Comparison of ENCODE assay signal across 24 mouse cellular contexts in genomic region chr5:46707845-46708244, GRCm38 (mm10).
DNase-seq lines count a peak whose midpoint lies in the region; ATAC-seq and TF ChIP-seq lines count a peak whose summit lies in the region.
"Had no signal": no experiment of that assay in that cellular context is flagged by ENCODE, and none has a peak within 500 bp of the region (broad histone marks: within the 10 kb centered on the region; RNA-seq: fewer than 3 reads in every experiment).

No protein-coding gene starts in this region.

- TF ChIP-seq CTCF in liver, adult 2 months (IDR thresholded peaks at IDR 0.05; ENCODE audit: low read depth, low read length): no peak
- TF ChIP-seq CTCF in brain, embryonic 14.5 days (IDR thresholded peaks at IDR 0.05; ENCODE audit: borderline replicate concordance, extremely low read depth, insufficient read depth, insufficient read length): no peak

- ATAC-seq in embryonic facial prominence, embryonic 15.5 days (ENCODE audit: insufficient number of reproducible peaks, low FRiP score, low TSS enrichment, low read depth): 0 out of 2 replicates have a peak, but pooled peaks have one; percentile 51
- ATAC-seq: activated CD4-positive, CD25-positive, alpha-beta regulatory T cell, adult 4 months; CD4-positive, CD25-positive, alpha-beta regulatory T cell, adult 4 months; forebrain, embryonic 14.5 days; forebrain, postnatal 0 days; hindbrain, embryonic 16.5 days had no signal

- H3K27ac ChIP-seq in liver, adult 2 months (replicated peaks; ENCODE audit: insufficient read depth, low read depth, low read length): no peak overlapping the region
- no peak overlapping the region for H3K27ac ChIP-seq in embryonic facial prominence, embryonic 15.5 days (replicated peaks)
- H3K27ac ChIP-seq: embryonic facial prominence, embryonic 12.5 days; gastrocnemius, adult 2 months; hindbrain, embryonic 12.5 days had no signal

- no peak overlapping the region for H3K4me3 ChIP-seq in liver, adult 2 months (ENCODE audit: insufficient read depth, low read depth, low read length)
- no peak overlapping the region for H3K4me3 ChIP-seq in embryonic facial prominence, embryonic 15.5 days (replicated peaks)
- H3K4me3 ChIP-seq: embryonic facial prominence, embryonic 12.5 days; gastrocnemius, adult 2 months; hindbrain, embryonic 12.5 days had no signal

- no peaks in the 10 kb centered on the region for H3K79me2 ChIP-seq in liver, adult 2 months (ENCODE audit: control insufficient read depth, insufficient read depth, low read length)

- no peaks in the 10 kb centered on the region for H3K36me3 ChIP-seq in liver, adult 2 months (ENCODE audit: control insufficient read depth, insufficient read depth, low read length)
- H3K36me3 ChIP-seq in embryonic facial prominence, embryonic 15.5 days: no peaks in the 10 kb centered on the region
- H3K36me3 ChIP-seq: embryonic facial prominence, embryonic 12.5 days; hindbrain, embryonic 12.5 days had no signal

- H3K9me3 ChIP-seq in embryonic facial prominence, embryonic 15.5 days (replicated peaks): no peaks in the 10 kb centered on the region
- H3K9me3 ChIP-seq: embryonic facial prominence, embryonic 12.5 days; hindbrain, embryonic 12.5 days had no signal

- peaks cover 3% of the 10 kb centered on the region; the same call in 1 of the 2 replicates for H3K4me1 ChIP-seq in liver, adult 2 months (ENCODE audit: control insufficient read depth, insufficient read depth, low read length)
- H3K4me1 ChIP-seq in embryonic facial prominence, embryonic 15.5 days: no peaks in the 10 kb centered on the region
- H3K4me1 ChIP-seq: embryonic facial prominence, embryonic 12.5 days; hindbrain, embryonic 12.5 days had no signal

- no peak overlapping the region for H3K4me2 ChIP-seq in embryonic facial prominence, embryonic 15.5 days (replicated peaks)
- H3K4me2 ChIP-seq: embryonic facial prominence, embryonic 12.5 days; heart, embryonic 11.5 days; hindbrain, embryonic 12.5 days had no signal

- 78% methylated on average over 1 of the region's 1 CpGs for WGBS in liver, adult 2 months
- 76% methylated on average over 1 of the region's 1 CpGs for WGBS in embryonic facial prominence, embryonic 15.5 days

- DNase-seq in liver, adult 2 months (ENCODE audit: extremely low read depth, low read depth, low spot score): peak; percentile 8
- no peak for DNase-seq in liver
- DNase-seq in brain, embryonic 14.5 days (ENCODE audit: low read depth): peak; percentile 6
- DNase-seq in cerebellum, adult 9-10 months: no peak
- no peak for DNase-seq in spleen, postnatal 36 days (ENCODE audit: low spot score in 2 of 2)
- DNase-seq: adrenal gland, adult 8-10 months; adrenal gland, postnatal 25 days; cerebellum, adult 11 months; cerebellum, adult 2 months; cerebellum, postnatal 10 days; cerebellum, postnatal 36 days; forebrain, postnatal 0 days; gastrocnemius, adult 2 months; gastrocnemius, postnatal 14 days; heart, adult 11 months; kidney, adult 11 months had no signal

- H3K9ac ChIP-seq in liver, adult 2 months (ENCODE audit: low read depth, low read length): no peak overlapping the region
- no peak overlapping the region for H3K9ac ChIP-seq in embryonic facial prominence, embryonic 15.5 days
- H3K9ac ChIP-seq: embryonic facial prominence, embryonic 12.5 days; forebrain, postnatal 0 days; hindbrain, embryonic 12.5 days had no signal

- no peaks in the 10 kb centered on the region for H3K27me3 ChIP-seq in liver, adult 2 months (ENCODE audit: control insufficient read depth, insufficient read depth, low read length)
- no peaks in the 10 kb centered on the region for H3K27me3 ChIP-seq in embryonic facial prominence, embryonic 15.5 days
- H3K27me3 ChIP-seq: embryonic facial prominence, embryonic 12.5 days; hindbrain, embryonic 12.5 days had no signal

- no peak for TF ChIP-seq POLR2A in liver, adult 2 months (IDR thresholded peaks at IDR 0.05; ENCODE audit: extremely low read depth, insufficient read depth, low read length)
- no peak for TF ChIP-seq POLR2A in brain, embryonic 14.5 days (IDR thresholded peaks at IDR 0.05; ENCODE audit: borderline replicate concordance, extremely low read depth, insufficient read depth, insufficient read length, poor library complexity, severe bottlenecking)

Comparison
In these comparisons a context has a peak if more than half of its experiments do, and no peak if none do; other contexts are left out.
1. DNase-seq: peak in liver, adult 2 months (single experiment) and brain, embryonic 14.5 days (single experiment); none in liver (single experiment), cerebellum, adult 9-10 months (single experiment) and spleen, postnatal 36 days (0 of 2).